Mouse (Mus musculus): ENCODE data around the gene Adgrv1. TPM values are rescaled to one million over a fixed set of nuclear protein-coding genes. Genes with fewer than 3 reads are reported as not detected.

Gene Adgrv1
- polyA plus RNA-seq, 1 experiment from 2014 or later, result 43.1 TPM

- no peaks in the 10 kb centered on the region for H3K9me3 ChIP-seq (ENCODE audit: control insufficient read depth, low read length)
- no peak overlapping the region for H3K9ac ChIP-seq (ENCODE audit: low read length)
- peaks cover 3% of the 10 kb centered on the region for H3K36me3 ChIP-seq (ENCODE audit: control insufficient read depth, insufficient read depth, low read length)
- H3K4me2 ChIP-seq, result no peak overlapping the region
- no peak for DNase-seq (ENCODE audit: low spot score, missing footprints)
- H3K27me3 ChIP-seq (ENCODE audit: control insufficient read depth, insufficient read depth, low read length), result no peaks in the 10 kb centered on the region
- ATAC-seq (ENCODE audit: low FRiP score), result no peak
- no peaks in the 10 kb centered on the region for H3K4me1 ChIP-seq (ENCODE audit: control insufficient read depth, insufficient read depth, low read length)
- WGBS, result 89% methylated on average over 3 of the region's 3 CpGs
- no peak overlapping the region for H3K27ac ChIP-seq (ENCODE audit: low read depth, low read length)
- H3K4me3 ChIP-seq (ENCODE audit: low read depth, low read length), result no peak overlapping the region
Measured at GRCm38 (mm10) chr13:81465794-81466193, 167.2 kb downstream of the Adgrv1 start.

- ATAC-seq (ENCODE audit: low FRiP score), result no peak
- no peaks in the 10 kb centered on the region for H3K4me1 ChIP-seq (ENCODE audit: control insufficient read depth, insufficient read depth, low read length)
- WGBS, result 69% methylated on average over 4 of the region's 4 CpGs
- H3K9me3 ChIP-seq (ENCODE audit: control insufficient read depth, low read length), result no peaks in the 10 kb centered on the region
- H3K27ac ChIP-seq (ENCODE audit: low read depth, low read length), result no peak overlapping the region
- no peak for DNase-seq (ENCODE audit: low spot score, missing footprints)
- no peak overlapping the region for H3K4me2 ChIP-seq
- H3K36me3 ChIP-seq (ENCODE audit: control insufficient read depth, insufficient read depth, low read length), result 0 out of 2 replicates have a peak, but pooled peaks cover 2% of the 10 kb centered on the region
- no peaks in the 10 kb centered on the region for H3K27me3 ChIP-seq (ENCODE audit: control insufficient read depth, insufficient read depth, low read length)
- no peak overlapping the region for H3K9ac ChIP-seq (ENCODE audit: low read length)
- no peak overlapping the region for H3K4me3 ChIP-seq (ENCODE audit: low read depth, low read length)
Measured at GRCm38 (mm10) chr13:81449630-81450029, 183.3 kb downstream of the Adgrv1 start.

GRCm38 (mm10) chr13:81449198-81449597, 183.8 kb downstream of the Adgrv1 start:
- 0 out of 2 replicates have a peak, but pooled peaks cover 2% of the 10 kb centered on the region for H3K36me3 ChIP-seq (ENCODE audit: control insufficient read depth, insufficient read depth, low read length)
- no peak for ATAC-seq (ENCODE audit: low FRiP score)
- H3K4me2 ChIP-seq, result no peak overlapping the region
- no peak overlapping the region for H3K27ac ChIP-seq (ENCODE audit: low read depth, low read length)
- no peak overlapping the region for H3K4me3 ChIP-seq (ENCODE audit: low read depth, low read length)
- H3K4me1 ChIP-seq (ENCODE audit: control insufficient read depth, insufficient read depth, low read length), result no peaks in the 10 kb centered on the region
- H3K9ac ChIP-seq (ENCODE audit: low read length), result no peak overlapping the region
- H3K27me3 ChIP-seq (ENCODE audit: control insufficient read depth, insufficient read depth, low read length), result no peaks in the 10 kb centered on the region
- DNase-seq (ENCODE audit: low spot score, missing footprints), result no peak
- 92% methylated on average over 7 of the region's 7 CpGs for WGBS
- no peaks in the 10 kb centered on the region for H3K9me3 ChIP-seq (ENCODE audit: control insufficient read depth, low read length)

- no peak for DNase-seq (ENCODE audit: low spot score, missing footprints)
- 92% methylated on average over 3 of the region's 3 CpGs for WGBS
- H3K4me2 ChIP-seq, result no peak overlapping the region
- H3K36me3 ChIP-seq (ENCODE audit: control insufficient read depth, insufficient read depth, low read length), result 0 out of 2 replicates have a peak, but pooled peaks cover 4% of the 10 kb centered on the region
- no peak for ATAC-seq (ENCODE audit: low FRiP score)
- H3K9ac ChIP-seq (ENCODE audit: low read length), result no peak overlapping the region
- no peak overlapping the region for H3K27ac ChIP-seq (ENCODE audit: low read depth, low read length)
- H3K4me1 ChIP-seq (ENCODE audit: control insufficient read depth, insufficient read depth, low read length), result no peaks in the 10 kb centered on the region
- H3K4me3 ChIP-seq (ENCODE audit: low read depth, low read length), result no peak overlapping the region
- H3K27me3 ChIP-seq (ENCODE audit: control insufficient read depth, insufficient read depth, low read length), result no peaks in the 10 kb centered on the region
- H3K9me3 ChIP-seq (ENCODE audit: control insufficient read depth, low read length), result no peaks in the 10 kb centered on the region
Measured at GRCm38 (mm10) chr13:81441412-81441811, 191.5 kb downstream of the Adgrv1 start.

GRCm38 (mm10) chr13:81439390-81440025, 193.4 kb downstream of the Adgrv1 start:
- 52% methylated on average over 12 of the region's 12 CpGs for WGBS
- no peak overlapping the region for H3K9ac ChIP-seq (ENCODE audit: low read length)
- H3K27ac ChIP-seq (ENCODE audit: low read depth, low read length), result no peak overlapping the region
- 0 out of 2 replicates have a peak, but pooled peaks have one; percentile 25 for ATAC-seq (ENCODE audit: low FRiP score)
- H3K4me2 ChIP-seq, result no peak overlapping the region
- 0 out of 2 replicates have a peak, but pooled peaks cover 2% of the 10 kb centered on the region for H3K36me3 ChIP-seq (ENCODE audit: control insufficient read depth, insufficient read depth, low read length)
- no peaks in the 10 kb centered on the region for H3K4me1 ChIP-seq (ENCODE audit: control insufficient read depth, insufficient read depth, low read length)
- DNase-seq (ENCODE audit: low spot score, missing footprints), result peak; percentile 98
- no peaks in the 10 kb centered on the region for H3K9me3 ChIP-seq (ENCODE audit: control insufficient read depth, low read length)
- no peaks in the 10 kb centered on the region for H3K27me3 ChIP-seq (ENCODE audit: control insufficient read depth, insufficient read depth, low read length)
- no peak overlapping the region for H3K4me3 ChIP-seq (ENCODE audit: low read depth, low read length)

GRCm38 (mm10) chr13:81437088-81437487, 195.9 kb downstream of the Adgrv1 start:
- Histone ChIP-seq H3K9ac (ENCODE audit: low read length) (no peak overlapping the region), H3K9me3 (ENCODE audit: control insufficient read depth, low read length) (no peaks in the 10 kb centered on the region), H3K27me3 (ENCODE audit: control insufficient read depth, insufficient read depth, low read length) (no peaks in the 10 kb centered on the region), H3K36me3 (ENCODE audit: control insufficient read depth, insufficient read depth, low read length) (peaks cover 7% of the 10 kb centered on the region; the same call in 1 of the 2 replicates), H3K4me2 (no peak overlapping the region), H3K27ac (ENCODE audit: low read depth, low read length) (no peak overlapping the region), H3K4me1 (ENCODE audit: control insufficient read depth, insufficient read depth, low read length) (no peaks in the 10 kb centered on the region), H3K4me3 (ENCODE audit: low read depth, low read length) (no peak overlapping the region)
- DNase-seq (ENCODE audit: low spot score, missing footprints) (no peak), ATAC-seq (ENCODE audit: low FRiP score) (no peak)
- WGBS, result 79% methylated on average over 8 of the region's 8 CpGs

- H3K9ac ChIP-seq (ENCODE audit: low read length), result no peak overlapping the region
- peaks cover 19% of the 10 kb centered on the region for H3K36me3 ChIP-seq (ENCODE audit: control insufficient read depth, insufficient read depth, low read length)
- no peaks in the 10 kb centered on the region for H3K9me3 ChIP-seq (ENCODE audit: control insufficient read depth, low read length)
- no peak overlapping the region for H3K4me2 ChIP-seq
- no peak overlapping the region for H3K4me3 ChIP-seq (ENCODE audit: low read depth, low read length)
- H3K27me3 ChIP-seq (ENCODE audit: control insufficient read depth, insufficient read depth, low read length), result no peaks in the 10 kb centered on the region
- DNase-seq (ENCODE audit: low spot score, missing footprints) (peak; percentile 94), ATAC-seq (ENCODE audit: low FRiP score) (peak; percentile 40; the same call in 1 of the 2 replicates)
- no peak overlapping the region for H3K27ac ChIP-seq (ENCODE audit: low read depth, low read length)
- 77% methylated on average over 15 of the region's 15 CpGs for WGBS
- no peaks in the 10 kb centered on the region for H3K4me1 ChIP-seq (ENCODE audit: control insufficient read depth, insufficient read depth, low read length)
Measured at GRCm38 (mm10) chr13:81426896-81427755, 205.8 kb downstream of the Adgrv1 start.

GRCm38 (mm10) chr13:81425111-81425510, 207.8 kb downstream of the Adgrv1 start:
- Histone ChIP-seq H3K4me3 (ENCODE audit: low read depth, low read length) (no peak overlapping the region), H3K4me2 (no peak overlapping the region), H3K27me3 (ENCODE audit: control insufficient read depth, insufficient read depth, low read length) (no peaks in the 10 kb centered on the region), H3K36me3 (ENCODE audit: control insufficient read depth, insufficient read depth, low read length) (peaks cover 8% of the 10 kb centered on the region), H3K27ac (ENCODE audit: low read depth, low read length) (no peak overlapping the region), H3K9ac (ENCODE audit: low read length) (no peak overlapping the region), H3K9me3 (ENCODE audit: control insufficient read depth, low read length) (no peaks in the 10 kb centered on the region), H3K4me1 (ENCODE audit: control insufficient read depth, insufficient read depth, low read length) (no peaks in the 10 kb centered on the region)
- ATAC-seq (ENCODE audit: low FRiP score), result no peak
- WGBS, result 79% methylated on average over 6 of the region's 6 CpGs
- DNase-seq (ENCODE audit: low spot score, missing footprints), result no peak

GRCm38 (mm10) chr13:81424002-81424401, 209.0 kb downstream of the Adgrv1 start:
- no peak overlapping the region for H3K4me3 ChIP-seq (ENCODE audit: low read depth, low read length)
- H3K36me3 ChIP-seq (ENCODE audit: control insufficient read depth, insufficient read depth, low read length), result peaks cover 12% of the 10 kb centered on the region
- 77% methylated on average over 4 of the region's 4 CpGs for WGBS
- no peak overlapping the region for H3K4me2 ChIP-seq
- H3K27ac ChIP-seq (ENCODE audit: low read depth, low read length), result no peak overlapping the region
- DNase-seq (ENCODE audit: low spot score, missing footprints) (no peak), ATAC-seq (ENCODE audit: low FRiP score) (no peak)
- H3K9me3 ChIP-seq (ENCODE audit: control insufficient read depth, low read length), result no peaks in the 10 kb centered on the region
- H3K4me1 ChIP-seq (ENCODE audit: control insufficient read depth, insufficient read depth, low read length), result no peaks in the 10 kb centered on the region
- no peak overlapping the region for H3K9ac ChIP-seq (ENCODE audit: low read length)
- H3K27me3 ChIP-seq (ENCODE audit: control insufficient read depth, insufficient read depth, low read length), result no peaks in the 10 kb centered on the region

Measured in midbrain, embryonic 11.5 days (tissue).